Mouse (Mus musculus) ovary, adult 18-20 months (tissue): ENCODE measurements around the gene Lrfn5.

Experiments
- DNase-seq: peaks from one replicate; pipeline ENCODE4 v3.0.0; 2022; ENCODE audit warnings: low spot score, mixed read lengths

Gene Lrfn5

DNA sequence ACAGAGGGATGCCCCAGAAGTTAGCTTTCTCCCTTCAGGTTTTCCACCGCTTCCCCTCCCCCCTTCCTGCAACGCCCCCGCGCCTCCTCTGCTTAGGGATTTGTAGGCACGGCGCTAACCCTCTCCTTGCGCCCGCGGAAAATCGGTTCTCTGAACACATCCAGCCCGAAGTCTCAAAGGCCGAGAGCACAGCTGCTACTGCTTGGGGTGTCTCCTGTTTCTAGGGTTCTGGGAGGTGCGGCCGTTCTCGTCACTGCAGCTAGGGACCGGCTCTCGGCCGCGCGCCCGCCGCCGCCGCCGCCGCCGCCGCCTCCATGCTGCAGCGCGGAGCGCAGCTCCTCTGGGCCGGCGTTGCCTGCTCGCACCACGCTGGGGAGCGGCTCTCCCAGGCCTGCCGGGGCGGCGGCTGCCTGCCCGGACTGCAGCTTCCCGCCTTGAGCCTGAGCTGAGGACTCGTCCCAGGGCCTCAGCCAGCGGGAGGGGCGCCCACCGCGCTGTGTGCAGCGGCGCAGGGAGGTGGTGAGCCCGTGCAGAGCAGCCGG lies at the start of gene Lrfn5:
TSS of gene Lrfn5 (plus strand) at position 322 of the 542 bp plus-strand sequence.
- no peak for DNase-seq

DNA sequence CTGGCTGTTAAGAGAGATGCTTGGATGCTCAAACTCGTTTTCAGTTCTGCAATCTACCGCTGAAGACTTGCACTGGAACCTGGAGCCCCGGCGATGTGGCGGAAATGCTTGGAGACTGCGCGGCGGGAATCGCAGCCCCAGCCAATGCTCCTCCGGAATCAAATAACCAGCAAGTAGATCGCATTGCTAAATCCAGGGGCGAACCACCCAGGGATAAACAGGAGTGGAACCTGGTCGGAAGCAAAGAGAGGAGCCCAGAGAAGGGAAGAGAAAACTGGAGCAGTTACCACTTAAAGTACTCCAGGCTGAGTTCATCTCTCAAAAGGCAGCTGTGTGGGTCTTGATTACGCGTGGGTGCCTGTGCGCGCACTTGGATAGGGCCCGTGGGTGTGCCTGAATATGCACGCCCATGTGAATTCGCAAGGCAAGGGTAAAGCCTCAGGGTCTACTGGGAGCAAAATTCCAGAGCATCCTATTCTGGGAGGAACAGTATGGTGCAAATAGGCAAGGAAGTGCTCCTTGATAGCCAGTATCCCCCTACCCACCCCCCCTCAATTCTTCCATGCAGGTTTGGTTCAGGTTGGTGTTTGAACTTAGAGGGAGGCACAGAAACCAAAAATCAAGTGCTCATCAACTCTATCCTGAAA lies 1.3 kb upstream of the Lrfn5 start:
- no peak for DNase-seq

DNA sequence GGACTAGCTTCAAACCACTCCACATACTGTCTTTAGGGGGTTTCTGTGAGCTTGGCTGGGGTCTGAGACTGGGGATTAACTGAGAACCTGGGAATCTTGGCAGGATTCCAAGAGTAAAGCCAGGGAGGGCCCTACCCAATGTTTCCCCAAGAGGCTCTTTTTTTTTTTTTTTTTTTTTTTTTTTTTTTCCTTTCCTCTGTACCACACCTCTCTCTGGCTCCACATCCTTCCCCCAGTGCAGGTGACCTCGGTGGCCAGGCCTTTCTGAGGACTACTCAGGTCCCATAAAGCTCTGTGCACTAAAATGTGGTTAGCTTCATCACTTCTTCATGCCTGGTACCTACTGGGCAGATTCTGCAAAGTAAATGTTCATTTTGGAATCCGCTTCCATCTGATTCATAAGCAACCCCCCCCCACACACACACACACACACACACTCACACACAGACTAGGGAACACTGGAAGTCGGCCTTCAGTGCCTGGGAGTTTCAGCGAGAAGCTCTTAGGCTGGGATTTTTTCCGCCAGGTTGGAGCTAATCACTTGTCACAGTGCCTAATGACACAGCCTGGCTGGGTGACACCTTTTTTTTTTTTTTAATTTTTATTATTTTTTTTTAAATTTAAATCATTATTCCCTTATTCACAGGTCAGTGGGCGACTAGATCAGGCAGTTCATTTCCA lies 662 bp upstream of the Lrfn5 start:
- DNase-seq = no peak

DNA sequence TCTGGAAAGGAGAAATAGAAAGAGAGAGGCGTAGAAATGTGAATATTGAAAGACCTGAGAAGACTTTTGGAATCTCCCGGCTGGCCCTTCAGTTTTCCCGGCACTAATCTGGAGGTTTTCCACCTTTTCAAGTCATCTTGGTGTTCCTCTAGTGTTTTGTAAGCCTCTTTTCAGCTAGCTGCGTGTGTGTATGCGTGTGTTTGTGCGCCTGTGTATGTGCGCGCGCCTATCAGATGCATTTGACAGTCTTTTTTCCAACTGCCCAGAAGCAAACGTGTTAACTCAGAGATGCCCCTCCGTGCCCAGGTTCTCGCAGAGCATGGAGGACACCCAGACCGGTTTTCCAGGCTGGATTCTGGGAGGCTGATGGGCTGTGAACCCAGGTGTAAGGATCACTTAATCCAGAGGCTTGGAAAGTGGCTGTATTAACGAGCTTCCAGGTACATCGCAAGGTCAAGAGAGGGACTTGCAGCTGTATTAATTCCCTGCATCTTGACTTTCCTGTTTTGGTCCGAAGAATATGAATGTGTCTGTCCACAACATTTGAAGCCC lies 757 bp downstream of the Lrfn5 start:
- no peak for DNase-seq

DNA sequence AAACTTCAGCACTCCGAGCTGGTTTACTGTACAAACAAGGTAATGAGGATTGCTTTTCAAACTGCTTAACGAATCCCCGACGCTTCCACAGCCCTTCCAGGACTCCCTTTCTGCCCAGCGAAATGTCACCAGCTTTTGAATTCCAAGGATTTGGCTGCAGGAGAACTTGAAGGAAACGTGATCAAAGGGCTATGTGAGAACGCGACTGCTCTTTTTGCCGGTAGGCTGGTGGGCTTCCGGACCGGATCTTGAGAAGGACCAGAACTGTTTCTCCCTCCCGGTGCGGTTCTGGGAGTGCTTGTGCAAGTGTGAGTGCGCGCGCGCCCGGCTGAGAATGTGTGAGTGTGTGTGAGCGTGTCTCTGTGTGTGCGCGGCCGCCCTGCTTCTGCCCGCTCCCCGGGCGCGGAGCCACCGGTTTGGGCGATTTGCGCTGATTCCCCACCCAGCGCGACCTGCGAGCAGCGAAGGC lies 1.3 kb downstream of the Lrfn5 start:
- DNase-seq = no peak

DNA sequence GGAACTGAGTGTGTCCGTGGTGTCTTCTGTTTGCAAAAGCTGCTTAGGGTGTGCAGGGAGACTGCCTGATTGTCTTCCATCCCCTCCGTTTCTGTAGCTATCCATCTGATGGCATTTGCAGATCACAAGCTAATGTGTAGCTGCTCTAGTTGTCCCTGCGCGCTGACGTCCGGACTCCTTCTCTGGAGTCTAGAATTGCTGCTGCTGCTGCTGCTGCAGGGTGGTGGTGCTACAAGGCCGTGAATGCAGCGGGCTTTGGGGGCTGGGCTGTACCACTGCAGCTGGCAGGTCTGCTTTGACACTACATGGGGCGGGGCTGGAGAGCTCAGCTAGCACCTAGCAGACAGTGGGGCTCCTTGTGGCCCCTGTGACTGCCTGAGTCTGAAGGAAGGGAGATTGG lies 3.2 kb downstream of the Lrfn5 start:
- DNase-seq = no peak

DNA sequence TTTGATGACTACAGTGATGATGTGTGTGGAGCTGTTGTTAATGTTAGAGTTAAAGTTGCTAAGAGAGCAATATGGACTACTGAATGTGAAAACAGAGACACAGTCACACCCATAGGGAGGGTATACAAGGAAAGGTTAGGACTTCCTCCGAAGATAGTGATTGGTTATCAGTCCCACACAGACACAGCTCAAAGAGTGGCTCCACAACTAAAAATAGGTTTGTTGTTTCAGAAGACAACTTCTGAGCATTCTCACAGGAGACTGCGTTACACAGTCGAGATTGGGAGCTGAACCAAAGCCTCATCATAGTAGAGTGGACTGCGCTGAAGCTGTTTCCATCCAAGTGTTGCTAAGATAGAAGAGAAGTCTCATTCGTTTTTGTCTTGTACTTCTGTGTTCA lies 57.0 kb downstream of the Lrfn5 start:
- no peak for DNase-seq

DNA sequence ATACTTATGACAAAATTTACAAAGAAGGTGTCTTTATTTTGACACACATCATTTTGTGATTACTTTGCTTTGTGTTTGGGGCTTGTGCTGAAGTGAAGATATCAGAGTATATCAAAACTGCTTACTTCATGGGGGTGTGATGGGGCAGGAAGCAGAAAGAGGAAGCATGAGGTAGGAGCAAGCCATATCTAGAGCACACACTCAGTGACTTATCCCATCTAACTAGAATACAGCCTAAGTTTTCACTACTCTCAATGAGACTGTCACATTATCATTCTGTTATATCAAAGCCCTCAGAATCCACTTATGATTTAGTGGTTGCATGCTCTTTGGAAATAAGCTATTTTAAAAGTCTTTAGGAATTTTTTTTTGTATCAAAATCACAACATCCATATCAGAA lies 77.4 kb downstream of the Lrfn5 start:
- DNase-seq = no peak

DNA sequence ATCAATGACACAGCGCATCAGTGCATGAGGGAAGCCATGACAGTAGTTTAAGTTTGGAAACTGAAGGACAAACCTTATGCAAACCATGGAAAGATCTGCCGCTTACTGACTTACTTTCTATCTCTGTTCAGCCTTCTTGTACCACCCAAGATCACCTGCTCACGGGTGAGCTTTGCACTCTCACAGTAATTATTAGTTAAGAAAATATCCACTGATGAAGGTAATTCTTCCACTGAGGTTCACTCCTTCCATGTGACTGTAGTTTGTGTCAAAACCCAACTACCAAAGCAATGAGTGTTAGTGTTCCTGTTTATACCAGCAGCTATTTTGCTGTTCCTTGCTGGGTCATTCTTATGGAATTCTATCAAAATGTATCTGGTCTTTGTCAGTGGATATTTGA lies 84.9 kb downstream of the Lrfn5 start:
- no peak for DNase-seq

DNA sequence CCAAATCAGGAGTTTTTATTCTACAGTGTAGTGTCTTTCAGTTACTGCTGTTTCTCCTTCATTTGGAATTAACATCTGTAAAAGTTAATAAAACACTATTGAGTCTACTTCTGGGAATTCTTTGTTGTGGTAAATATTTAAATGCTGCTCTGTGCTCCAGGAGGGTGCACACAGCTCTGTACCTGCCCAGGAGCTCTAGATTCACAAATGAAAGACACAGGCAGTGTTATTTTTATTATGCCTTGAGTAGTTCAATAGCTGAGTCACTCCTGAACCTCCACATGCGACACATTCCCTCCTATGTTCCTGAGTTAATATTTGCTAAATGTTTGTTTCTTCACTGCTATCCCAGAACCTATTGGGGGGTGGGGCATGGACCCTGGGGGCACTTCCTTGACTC lies 87.1 kb downstream of the Lrfn5 start:
- DNase-seq = no peak

DNA sequence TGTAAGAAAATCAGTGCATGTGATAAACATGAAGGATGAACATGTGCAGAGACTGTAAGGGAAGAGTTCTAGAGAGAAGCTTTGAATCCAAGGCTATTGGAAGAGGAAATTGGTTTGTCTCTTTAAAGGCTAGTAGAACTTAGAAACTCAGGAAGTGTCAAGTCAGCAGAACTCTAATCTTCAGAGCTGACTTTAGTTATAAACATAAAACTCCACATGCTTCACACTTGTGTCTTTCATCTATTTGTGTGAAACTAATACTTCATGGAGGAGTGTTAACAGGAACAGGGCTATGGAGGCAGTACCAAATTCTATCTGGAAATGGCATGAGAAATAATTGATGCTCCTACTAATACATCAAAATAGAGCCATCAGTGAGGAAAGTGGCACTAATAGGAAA lies 101.6 kb downstream of the Lrfn5 start:
- no peak for DNase-seq

DNA sequence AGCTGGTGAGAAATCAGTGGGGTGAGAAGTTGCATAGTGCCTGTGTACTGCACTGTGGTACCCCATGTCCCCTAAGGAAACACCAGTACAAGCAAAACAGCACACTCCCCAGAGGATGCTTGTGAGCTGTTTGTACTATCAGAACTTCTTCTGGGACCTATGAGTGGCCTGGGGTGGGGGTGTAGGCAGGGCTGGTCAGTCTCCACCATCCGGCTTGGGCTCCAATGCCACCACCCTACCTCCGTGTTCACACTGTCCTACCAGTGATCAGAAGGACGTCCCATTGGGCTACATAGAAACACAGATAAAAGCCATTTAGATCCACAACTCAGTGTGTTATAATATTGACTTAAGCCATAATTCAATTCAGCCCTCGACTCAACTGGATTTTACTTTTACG lies 131.4 kb downstream of the Lrfn5 start:
- DNase-seq = no peak

DNA sequence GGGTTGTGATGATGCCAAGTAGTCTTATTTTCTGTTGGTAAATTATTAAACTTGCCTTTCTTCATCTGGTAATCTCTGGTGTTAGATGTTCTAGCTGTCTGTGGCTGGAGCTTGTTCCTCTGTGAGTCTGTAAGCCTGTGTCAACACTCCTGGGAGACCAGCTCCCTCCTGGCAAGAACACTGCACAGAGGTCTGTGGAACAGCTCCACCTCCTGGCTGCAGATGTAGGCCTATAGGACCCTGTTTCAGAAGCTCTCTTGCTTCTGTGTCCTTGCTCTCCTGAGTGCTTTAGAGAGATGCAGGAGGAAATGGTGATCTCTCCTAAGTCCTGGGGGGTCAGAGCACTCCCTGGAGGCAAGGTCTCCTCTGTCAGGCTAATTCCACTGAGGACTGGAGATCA lies 200.2 kb downstream of the Lrfn5 start:
- DNase-seq = no peak

DNA sequence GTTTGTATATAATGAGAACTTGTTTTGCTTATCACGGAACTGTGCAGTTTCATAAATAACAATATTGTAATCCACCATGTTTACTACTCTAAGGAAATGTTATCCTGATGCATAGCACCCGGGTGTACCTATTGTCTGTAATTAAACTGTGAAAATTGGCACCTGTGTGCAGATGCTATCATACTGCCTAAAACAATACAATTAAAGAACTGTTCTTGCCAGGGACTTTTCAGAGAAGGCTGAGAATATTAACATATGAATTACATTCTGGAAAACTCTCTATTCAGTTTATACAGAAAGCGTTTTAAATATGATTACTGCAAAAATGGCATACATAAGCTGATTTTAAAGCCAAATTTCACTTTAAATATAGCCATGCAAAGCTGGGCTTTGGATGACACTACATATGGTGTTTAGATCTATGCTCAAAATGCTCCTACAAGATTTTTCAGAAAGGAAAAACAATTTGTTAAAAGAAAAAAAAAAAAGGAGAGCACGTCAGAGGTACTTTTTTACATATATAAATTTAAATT lies 284.2 kb downstream of the Lrfn5 start:
- no peak for DNase-seq

DNA sequence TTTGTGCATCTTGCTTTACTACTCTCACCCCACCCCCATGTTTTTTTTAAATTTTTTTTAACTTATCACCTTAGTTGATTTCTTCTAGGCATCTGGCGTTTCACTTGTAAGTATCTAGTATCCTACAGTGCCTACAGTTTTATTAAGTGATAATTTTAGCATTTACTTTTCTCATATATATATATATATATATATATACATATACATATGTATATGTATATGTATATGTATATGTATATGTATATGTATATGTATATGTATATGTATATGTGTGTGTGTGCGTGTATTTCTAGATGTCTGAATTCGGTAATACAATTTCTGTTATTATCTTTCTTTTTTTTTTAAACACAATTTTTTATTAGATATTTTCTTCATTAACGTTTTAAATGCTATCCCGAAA lies 300.7 kb downstream of the Lrfn5 start:
- no peak for DNase-seq

DNA sequence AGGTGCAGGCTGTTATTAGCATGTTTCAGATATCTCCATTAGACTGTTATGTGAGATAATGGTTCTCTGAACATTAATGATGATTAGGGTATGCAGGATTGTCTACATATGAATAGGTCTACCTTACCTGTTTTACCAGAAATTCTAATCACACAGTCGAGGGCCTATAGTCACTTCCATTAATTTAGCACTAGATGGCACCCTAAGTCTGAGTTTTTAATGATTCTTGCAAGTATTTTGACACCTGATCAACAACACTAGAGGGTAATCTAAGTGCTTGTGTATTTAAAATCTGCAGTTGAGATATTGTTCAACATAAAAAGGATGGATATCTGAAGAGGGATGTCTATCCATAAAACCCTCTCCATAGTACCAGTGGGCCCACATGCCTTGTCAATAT lies 303.4 kb downstream of the Lrfn5 start:
- DNase-seq = no peak

DNA sequence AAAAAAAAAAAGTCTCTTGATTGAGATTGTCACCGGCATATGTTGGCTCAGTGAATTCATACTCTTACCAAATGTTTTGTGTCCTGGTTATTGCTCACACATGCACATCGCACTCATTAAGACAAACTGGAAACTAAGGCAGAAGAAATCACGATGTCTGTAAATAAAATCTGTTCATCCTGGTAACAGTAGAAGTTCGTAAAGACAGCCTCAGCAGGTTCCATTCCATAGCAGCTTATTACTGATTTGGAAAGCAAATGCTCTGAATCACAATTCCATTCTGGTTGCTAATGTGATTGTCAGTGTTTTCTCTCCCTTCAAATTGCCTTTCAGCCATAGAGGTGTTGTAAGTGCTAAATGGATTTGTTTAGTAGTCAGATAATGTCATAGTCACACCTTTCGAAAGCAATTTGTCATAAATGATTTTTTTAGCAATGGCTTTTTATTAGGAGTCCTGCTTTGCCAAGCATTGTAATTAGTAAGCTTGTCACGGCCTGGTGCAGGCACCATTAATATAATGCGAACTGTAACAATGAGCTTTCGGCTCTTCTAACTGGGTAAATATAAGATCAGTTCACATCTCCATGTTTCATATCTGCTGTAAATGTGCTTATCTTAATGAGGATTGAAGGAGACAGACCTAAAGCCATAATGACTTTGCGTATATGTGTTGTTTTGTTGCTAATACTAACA lies 319.8 kb downstream of the Lrfn5 start:
- no peak for DNase-seq

DNA sequence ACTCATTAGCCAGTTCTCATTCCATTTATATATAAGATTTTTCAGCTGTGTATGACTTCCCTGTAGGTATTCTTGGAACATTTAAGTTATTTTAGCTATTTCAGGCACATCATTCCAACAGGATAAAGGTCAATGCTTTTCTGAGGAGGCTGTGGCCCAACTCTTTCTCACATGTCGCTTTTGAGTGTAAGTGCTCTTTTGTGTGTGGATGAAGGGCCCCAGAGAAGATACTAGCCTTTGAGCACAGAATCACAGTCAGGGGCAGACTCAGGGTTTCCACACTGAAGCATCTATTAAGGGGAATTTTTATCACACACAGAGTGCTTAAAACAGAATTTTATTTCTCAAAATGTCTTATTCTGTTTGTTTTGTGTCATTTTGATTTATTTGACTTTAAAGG lies 331.2 kb downstream of the Lrfn5 start:
- no peak for DNase-seq
